Mouse (Mus musculus): Measurements from ENCODE around the gene Nsl1. TPM values are rescaled to one million over a fixed set of nuclear protein-coding genes. Genes with fewer than 3 reads are reported as not detected.

Gene Nsl1
- total RNA-seq, 2 experiments from 2014 or later = 0.64 to 1.4 TPM

DNA sequence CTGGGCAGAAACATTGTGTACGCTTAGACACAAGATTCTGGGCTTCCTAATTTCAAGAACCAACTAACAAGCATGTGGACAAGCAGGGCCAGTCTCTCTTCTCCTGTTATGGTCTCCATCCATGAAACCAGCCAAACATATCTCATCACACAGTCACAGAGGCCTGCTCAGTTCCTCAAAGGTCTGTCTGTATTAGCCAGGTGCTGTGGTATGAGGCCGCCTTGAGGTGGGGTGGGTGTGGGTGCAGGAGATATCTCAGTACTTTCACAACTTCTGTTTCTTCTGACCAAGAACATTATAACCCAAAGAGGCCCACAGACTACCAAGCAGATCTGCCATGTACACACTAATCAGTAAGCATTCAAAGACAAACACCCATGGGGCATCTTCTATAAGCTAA, 17.5 kb upstream of the Nsl1 start:
- DNase-seq (ENCODE audit: extremely low spot score in 1 of 2, low spot score in 2 of 2) = no peak
- intact Hi-C loops (cut with DNase I) = no loop called here

- intact Hi-C loops (cut with DNase I) = no loop called here
- no peak for DNase-seq (ENCODE audit: extremely low spot score in 1 of 2, low spot score in 2 of 2)
Measured at GRCm38 (mm10) chr1:191046231-191046824, 16.5 kb upstream of the Nsl1 start.

- DNase-seq (ENCODE audit: extremely low spot score in 1 of 2, low spot score in 2 of 2) = no peak
- intact Hi-C loops (cut with DNase I) = no loop called here
Measured at GRCm38 (mm10) chr1:191053555-191053954, 9.3 kb upstream of the Nsl1 start.

GRCm38 (mm10) chr1:191054870-191055532, 7.8 kb upstream of the Nsl1 start:
- intact Hi-C loops (cut with DNase I) = no loop called here
- no peak for DNase-seq (ENCODE audit: extremely low spot score in 1 of 2, low spot score in 2 of 2)

DNA sequence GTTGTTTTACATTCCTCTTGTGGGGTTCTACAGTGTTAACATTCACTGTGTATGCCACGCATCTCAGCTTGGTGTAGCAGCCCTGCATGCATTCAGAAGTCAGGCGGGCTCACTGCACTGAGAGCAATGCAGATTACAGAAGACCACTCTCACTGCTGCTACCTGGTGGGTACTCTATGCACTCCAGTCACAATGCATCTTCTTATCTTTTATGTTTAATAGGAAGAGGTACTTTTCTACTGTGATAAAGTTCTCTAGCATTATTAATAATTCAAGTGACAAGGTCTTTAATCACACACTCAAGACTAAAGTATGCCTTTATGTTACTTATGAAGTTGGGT, 7.3 kb upstream of the Nsl1 start:
- no peak for DNase-seq (ENCODE audit: extremely low spot score in 1 of 2, low spot score in 2 of 2)
- intact Hi-C loops (cut with DNase I) = no loop called here

- DNase-seq (ENCODE audit: extremely low spot score in 1 of 2, low spot score in 2 of 2) = no peak
- intact Hi-C loops (cut with DNase I) = no loop called here
Measured at GRCm38 (mm10) chr1:191057461-191057860, 5.4 kb upstream of the Nsl1 start.

GRCm38 (mm10) chr1:191062241-191062780, 501 bp upstream of the Nsl1 start:
- intact Hi-C loops (cut with DNase I) = no loop called here
- no peak for DNase-seq (ENCODE audit: extremely low spot score in 1 of 2, low spot score in 2 of 2)

DNA sequence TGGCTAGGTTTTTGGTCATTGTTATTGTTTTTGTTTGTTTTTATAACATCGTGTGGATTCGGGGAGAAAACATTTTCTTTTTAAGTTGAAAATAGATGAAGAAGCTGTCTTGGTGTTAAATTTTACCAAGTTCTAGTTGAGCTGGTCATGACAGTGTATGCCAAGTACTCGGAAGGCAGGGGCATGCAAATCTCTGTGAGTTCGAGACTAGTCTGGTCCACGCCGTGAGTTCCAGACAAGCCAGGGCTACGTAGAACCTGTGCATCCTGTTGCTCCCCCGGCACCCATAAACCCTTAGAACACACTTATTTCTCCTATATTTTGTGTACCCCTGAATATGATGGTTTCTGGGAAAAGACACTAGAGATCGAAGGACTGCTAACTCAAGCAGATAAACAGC, 888 bp downstream of the Nsl1 start:
- no peak for DNase-seq (ENCODE audit: extremely low spot score in 1 of 2, low spot score in 2 of 2)
- intact Hi-C loops (cut with DNase I) = no loop called here

- intact Hi-C loops (cut with DNase I) = no loop called here
- DNase-seq (ENCODE audit: extremely low spot score in 1 of 2, low spot score in 2 of 2) = no peak
Measured at GRCm38 (mm10) chr1:191064535-191064934, 1.7 kb downstream of the Nsl1 start.

DNA sequence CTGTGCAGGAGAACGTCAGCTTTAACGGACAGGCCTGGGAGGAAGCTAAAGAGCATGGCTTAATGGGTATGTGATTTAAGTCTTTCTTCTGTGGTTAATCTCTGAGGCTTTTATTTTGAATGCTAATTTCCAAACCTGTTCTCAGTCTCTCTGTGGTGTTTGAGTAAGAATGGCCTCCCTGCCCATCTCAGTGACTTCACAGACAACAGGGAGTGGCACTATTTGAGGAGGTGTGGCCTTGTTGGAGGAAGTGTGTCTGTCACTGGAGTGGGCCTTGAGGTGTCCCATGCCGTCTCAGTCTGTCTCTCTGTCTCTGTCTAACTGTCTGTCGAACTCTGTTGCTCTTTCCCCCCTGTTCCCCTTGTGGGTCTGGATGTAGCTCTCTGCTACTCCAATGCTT, 2.4 kb downstream of the Nsl1 start:
- DNase-seq (ENCODE audit: extremely low spot score in 1 of 2, low spot score in 2 of 2) = no peak
- intact Hi-C loops (cut with DNase I) = no loop called here

DNA sequence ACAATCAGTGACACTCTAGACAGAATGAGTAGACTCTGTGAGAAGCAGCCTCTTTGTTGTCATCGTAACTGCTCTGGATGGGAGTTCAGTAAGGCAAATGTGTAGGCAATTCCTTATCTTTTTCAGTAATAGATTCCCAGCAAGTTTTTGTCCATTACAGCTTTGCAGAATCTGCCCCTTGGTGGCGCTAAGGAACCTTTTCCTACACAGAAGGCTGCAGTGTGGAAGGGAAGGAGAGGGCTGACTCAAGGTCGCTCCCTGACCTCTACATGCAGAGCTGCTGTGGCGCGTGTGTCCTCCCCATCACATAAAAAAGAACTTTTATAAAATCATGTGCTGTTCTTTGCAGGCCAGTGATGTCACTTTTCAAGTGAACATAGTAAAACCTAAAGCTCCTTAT, 5.6 kb downstream of the Nsl1 start:
- no peak for DNase-seq (ENCODE audit: extremely low spot score in 1 of 2, low spot score in 2 of 2)
- intact Hi-C loops (cut with DNase I) = no loop called here

DNA sequence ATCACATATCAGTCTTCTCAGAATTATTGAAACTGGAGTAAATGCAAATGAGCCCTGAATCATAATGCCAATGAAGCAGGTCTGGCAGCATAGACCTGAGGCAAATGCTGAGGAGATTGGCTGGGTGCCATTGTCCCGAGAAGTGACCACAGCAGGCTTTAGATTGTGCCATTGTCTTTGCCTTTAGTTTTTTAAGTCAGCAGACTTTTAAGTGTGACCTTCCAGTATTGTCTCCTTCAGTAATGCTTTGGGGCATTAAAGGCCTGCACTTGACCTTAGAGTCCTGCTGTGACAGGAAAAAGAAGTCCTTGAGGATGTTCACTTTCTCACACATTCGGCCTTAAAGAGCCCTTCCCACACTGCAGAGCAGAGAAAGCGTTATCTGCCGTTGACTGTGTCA, 7.4 kb downstream of the Nsl1 start:
- intact Hi-C loops (cut with DNase I) = no loop called here
- DNase-seq (ENCODE audit: extremely low spot score in 1 of 2, low spot score in 2 of 2) = no peak

- DNase-seq (ENCODE audit: extremely low spot score in 1 of 2, low spot score in 2 of 2) = no peak
- intact Hi-C loops (cut with DNase I) = no loop called here
Measured at GRCm38 (mm10) chr1:191071613-191072012, 8.8 kb downstream of the Nsl1 start.

DNA sequence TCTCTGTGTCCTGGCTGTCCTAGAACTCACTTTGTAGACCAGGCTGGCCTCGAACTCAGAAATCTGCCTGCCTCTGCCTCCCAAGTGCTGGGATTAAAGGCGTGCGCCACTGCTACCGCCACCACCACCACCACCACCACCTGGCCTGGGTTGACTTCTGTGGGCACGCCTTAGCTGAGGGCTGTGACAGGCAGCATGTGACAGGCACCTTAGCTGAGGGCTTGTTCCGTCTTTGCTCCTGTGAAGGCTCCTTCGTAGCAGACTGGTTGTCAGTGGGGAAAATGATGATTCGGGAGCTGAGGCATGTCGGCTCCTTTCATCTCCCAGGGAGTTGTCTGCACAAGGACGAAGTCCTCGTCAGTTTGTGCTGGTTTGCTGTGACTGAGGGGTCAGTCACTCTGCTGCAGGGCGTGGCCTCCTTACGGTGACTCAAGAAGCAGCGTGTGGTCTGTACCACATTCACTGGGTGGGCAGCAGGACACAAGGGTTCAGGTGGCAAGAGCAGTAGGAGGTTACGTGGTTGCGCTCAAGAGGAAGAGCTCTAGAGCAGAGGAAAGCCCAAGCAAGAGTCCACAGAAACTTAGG, 9.6 kb downstream of the Nsl1 start:
- no peak for DNase-seq (ENCODE audit: extremely low spot score in 1 of 2, low spot score in 2 of 2)
- intact Hi-C loops (cut with DNase I) = no loop called here

GRCm38 (mm10) chr1:191073001-191073400, 10.2 kb downstream of the Nsl1 start:
- DNase-seq (ENCODE audit: extremely low spot score in 1 of 2, low spot score in 2 of 2) = peak; percentile 45 to 69
- intact Hi-C loops (cut with DNase I) = no loop called here

GRCm38 (mm10) chr1:191073486-191073885, 10.7 kb downstream of the Nsl1 start:
- intact Hi-C loops (cut with DNase I) = no loop called here
- DNase-seq (ENCODE audit: extremely low spot score in 1 of 2, low spot score in 2 of 2) = no peak

GRCm38 (mm10) chr1:191075199-191075883, 12.5 kb downstream of the Nsl1 start:
- peak; percentile 50 to 64 for DNase-seq (ENCODE audit: extremely low spot score in 1 of 2, low spot score in 2 of 2)
- intact Hi-C loops (cut with DNase I) = loop anchor here (5.0 kb wide), 2 partner anchors 83 to 133 kb away; no protein-coding TSS in a partner anchor

DNA sequence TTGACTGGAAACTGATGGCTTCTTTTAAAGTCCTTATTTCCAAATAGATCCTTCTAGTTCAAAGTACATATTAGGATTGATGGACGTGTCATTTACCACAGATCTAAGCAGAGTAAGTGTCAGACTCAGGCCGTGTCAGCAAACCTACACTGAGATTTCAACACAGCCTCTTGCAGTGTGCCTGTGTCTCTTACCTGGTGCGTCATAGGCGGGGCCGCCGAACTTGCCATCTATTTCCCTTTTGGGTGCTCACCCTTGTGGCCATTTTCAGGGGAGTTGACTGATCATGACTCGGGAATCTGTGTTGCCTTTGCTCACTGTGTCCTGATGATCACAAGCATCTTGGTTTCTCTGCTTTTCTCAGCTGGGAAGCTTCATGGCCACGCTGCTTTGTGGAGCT, 20.4 kb downstream of the Nsl1 start:
- intact Hi-C loops (cut with DNase I) = no loop called here
- no peak for DNase-seq (ENCODE audit: extremely low spot score in 1 of 2, low spot score in 2 of 2)

GRCm38 (mm10) chr1:191084951-191085559, 22.2 kb downstream of the Nsl1 start:
- intact Hi-C loops (cut with DNase I) = no loop called here
- peak; percentile 50 to 72 for DNase-seq (ENCODE audit: extremely low spot score in 1 of 2, low spot score in 2 of 2)

All from left cerebral cortex, postnatal 10 days (tissue).